Mouse (Mus musculus) embryonic facial prominence, embryonic 10.5 days (tissue): Measurements from ENCODE around the gene Crx. TPM values are rescaled to one million over a fixed set of nuclear protein-coding genes. Genes with fewer than 3 reads are reported as not detected.

Source experiments
- polyA plus RNA-seq: library from polyadenylated mRNA; unstranded; fragments of >200 nt; fragmentation: Nextera tagmentation; extraction: Ambion mirVana; gene quantifications from 2 replicates; pipeline ENCODE4 v1.2.1, GENCODE M21; 2016

Gene Crx
- polyA plus RNA-seq, 1 experiment from 2014 or later: 0.11 TPM

Other genes with a start within 250 kb of the Crx start
- gene Obox3, start 240.1 kb downstream of the Crx start, polyA plus RNA-seq: not detected in 2 replicates
- not detected in 2 replicates for gene Obox5, start 129.8 kb downstream of the Crx start, polyA plus RNA-seq
- not detected in 2 replicates for gene Obox6, start 40.3 kb downstream of the Crx start, polyA plus RNA-seq
- gene Crxos, start 2.6 kb upstream of the Crx start, polyA plus RNA-seq: not detected in 2 replicates
- gene Selenow, start 42.4 kb upstream of the Crx start, polyA plus RNA-seq: 756 and 839 TPM in 2 replicates
- 180 and 185 TPM in 2 replicates for gene Nop53, start 66.1 kb upstream of the Crx start, polyA plus RNA-seq
- 11.6 and 13.8 TPM in 2 replicates for gene Ehd2, start 87.6 kb upstream of the Crx start, polyA plus RNA-seq
- 8.9 and 9.2 TPM in 2 replicates for gene Bicra, start 168.0 kb upstream of the Crx start, polyA plus RNA-seq
- 0.05 TPM in 1 of 2 replicates, not detected in the other for gene Zfp541, start 181.8 kb upstream of the Crx start, polyA plus RNA-seq
- gene Napa, start 218.5 kb upstream of the Crx start, polyA plus RNA-seq: 200 and 202 TPM in 2 replicates
- 25.8 and 26.7 TPM in 2 replicates for gene Kptn, start 239.9 kb upstream of the Crx start, polyA plus RNA-seq
- 0.16 and 0.20 TPM in 2 replicates for gene Slc8a2, start 249.9 kb upstream of the Crx start, polyA plus RNA-seq